28 mouse cellular contexts compared by ENCODE assay signal in genomic region chr1:131614641-131615040, GRCm38 (mm10). TPM values are rescaled to one million over a fixed set of nuclear protein-coding genes. Genes with fewer than 3 reads are reported as not detected.
"Had no signal": no experiment of that assay in that cellular context is flagged by ENCODE, and none has a peak within 500 bp of the region (broad histone marks: within the 10 kb centered on the region; RNA-seq: fewer than 3 reads in every experiment).

No protein-coding gene starts in this region.

- DNase-seq: kidney, adult 18-20 months; kidney, adult 9 months; kidney, postnatal 14 days; kidney, postnatal 4 days; layer of hippocampus, adult 9-11 months; layer of hippocampus, postnatal 36 days; lung, embryonic 14.5 days; lung, postnatal 36 days; thymus, adult 18-20 months; thymus, postnatal 36 days had no signal

- H3K27ac ChIP-seq: left cerebral cortex, adult 2 months; liver, embryonic 14.5 days; midbrain, embryonic 10.5 days; midbrain, embryonic 13.5 days had no signal

- H3K4me1 ChIP-seq: midbrain, embryonic 13.5 days had no signal

- H3K27me3 ChIP-seq: midbrain, embryonic 13.5 days had no signal

- H3K4me2 ChIP-seq: lung, embryonic 14.5 days; midbrain, embryonic 13.5 days had no signal

- H3K9me3 ChIP-seq: midbrain, embryonic 10.5 days had no signal

- H3K36me3 ChIP-seq: midbrain, embryonic 10.5 days; midbrain, embryonic 13.5 days had no signal

- H3K4me3 ChIP-seq: left cerebral cortex, adult 2 months; megakaryocyte, embryonic 14.5 days; midbrain, embryonic 10.5 days; midbrain, embryonic 13.5 days had no signal

- ATAC-seq: intestine, embryonic 16.5 days; lung, postnatal 0 days; midbrain, embryonic 13.5 days; midbrain, embryonic 16.5 days had no signal

- H3K9ac ChIP-seq: liver, embryonic 14.5 days; lung, embryonic 14.5 days; midbrain, embryonic 13.5 days had no signal

RNA-seq across cellular contexts. Expression of gene Avpr1b, which starts 15.6 kb away (rescaled TPM):
- total RNA-seq: left cerebral cortex, adult 2 months; left cerebral cortex, postnatal 36 days; monocyte, adult 5-6 weeks had no signal
- polyA plus RNA-seq: kidney, embryonic 16.5 days; limb, embryonic 11.5 days; limb, embryonic 14.5 days; liver, embryonic 14.5 days; lung, embryonic 14.5 days; lung, postnatal 0 days; midbrain, embryonic 10.5 days; midbrain, embryonic 13.5 days; midbrain, embryonic 16.5 days; neural tube, embryonic 11.5 days; neural tube, embryonic 14.5 days; spleen, adult 2 months; testis, adult 2 months; urinary bladder, adult 2 months had no signal

RNA-seq across cellular contexts. Expression of gene Ctse, which starts 23.5 kb away (rescaled TPM):
- total RNA-seq: layer of hippocampus, postnatal 36 days had no signal
- polyA plus RNA-seq: midbrain, embryonic 10.5 days; midbrain, embryonic 13.5 days; midbrain, embryonic 16.5 days; neural tube, embryonic 14.5 days had no signal
